Mouse (Mus musculus) limb, embryonic 13.5 days (tissue): ENCODE measurements around the gene Phf21a. TPM values are rescaled to one million over a fixed set of nuclear protein-coding genes. Genes with fewer than 3 reads are reported as not detected.

ENCODE experiments used
- ATAC-seq: fragments of 200-750 bp; cut with Nextera tagmentation; 2 replicates; pipeline ENCODE4 v1.8.0; 2017; ENCODE audit warnings: low read depth, moderate number of reproducible peaks, moderate TSS enrichment; ENCODE audit not compliant: low FRiP score
- H3K27ac ChIP-seq: fragments of 300-500 bp; sonication (generic); 2 replicates; pipeline ENCODE4 v1.5.1; 2015; ENCODE audit warnings: inconsistent platforms, mild to moderate bottlenecking, moderate library complexity
- H3K27me3 ChIP-seq: fragments of 300-500 bp; sonication (generic); 2 replicates; pipeline ENCODE4 v1.6.1; 2015; ENCODE audit warnings: mild to moderate bottlenecking, inconsistent platforms
- H3K36me3 ChIP-seq: fragments of 300-500 bp; sonication (generic); 2 replicates; pipeline ENCODE4 v1.6.1; 2015; ENCODE audit warnings: inconsistent platforms, mild to moderate bottlenecking, moderate library complexity
- H3K4me1 ChIP-seq: fragments of 300-500 bp; sonication (generic); 2 replicates; pipeline ENCODE4 v1.6.1; 2015; ENCODE audit warnings: inconsistent platforms
- H3K4me2 ChIP-seq: fragments of 300-500 bp; sonication (generic); replicated peaks from 2 replicates; pipeline ENCODE4 v1.6.1; 2015; ENCODE audit warnings: inconsistent platforms, mild to moderate bottlenecking, moderate library complexity
- H3K4me3 ChIP-seq: fragments of 300-500 bp; sonication (generic); 2 replicates; pipeline ENCODE4 v1.5.1; 2015; ENCODE audit warnings: moderate library complexity, mild to moderate bottlenecking, inconsistent platforms
- H3K9ac ChIP-seq: fragments of 300-500 bp; sonication (generic); 2 replicates; pipeline ENCODE4 v1.6.1; 2015; ENCODE audit warnings: mild to moderate bottlenecking, inconsistent platforms
- H3K9me3 ChIP-seq: fragments of 300-500 bp; sonication (generic); 2 replicates; pipeline ENCODE4 v1.6.1; 2016; ENCODE audit warnings: inconsistent platforms
- WGBS: fragments of 180-500 bp; shearing (Covaris S2); methylation state at CpG from one replicate; pipeline ENCODE4 v1.1.7; 2015; 5-methylcytosine and 5-hydroxymethylcytosine counted together
- polyA plus RNA-seq: library from polyadenylated mRNA; unstranded; fragments of >200 nt; fragmentation: Nextera tagmentation; extraction: Ambion mirVana; gene quantifications from 2 replicates; pipeline ENCODE4 v1.2.1, GENCODE M21; 2015

Gene Phf21a
- polyA plus RNA-seq, 1 experiment from 2014 or later, result 46.8 TPM

DNA sequence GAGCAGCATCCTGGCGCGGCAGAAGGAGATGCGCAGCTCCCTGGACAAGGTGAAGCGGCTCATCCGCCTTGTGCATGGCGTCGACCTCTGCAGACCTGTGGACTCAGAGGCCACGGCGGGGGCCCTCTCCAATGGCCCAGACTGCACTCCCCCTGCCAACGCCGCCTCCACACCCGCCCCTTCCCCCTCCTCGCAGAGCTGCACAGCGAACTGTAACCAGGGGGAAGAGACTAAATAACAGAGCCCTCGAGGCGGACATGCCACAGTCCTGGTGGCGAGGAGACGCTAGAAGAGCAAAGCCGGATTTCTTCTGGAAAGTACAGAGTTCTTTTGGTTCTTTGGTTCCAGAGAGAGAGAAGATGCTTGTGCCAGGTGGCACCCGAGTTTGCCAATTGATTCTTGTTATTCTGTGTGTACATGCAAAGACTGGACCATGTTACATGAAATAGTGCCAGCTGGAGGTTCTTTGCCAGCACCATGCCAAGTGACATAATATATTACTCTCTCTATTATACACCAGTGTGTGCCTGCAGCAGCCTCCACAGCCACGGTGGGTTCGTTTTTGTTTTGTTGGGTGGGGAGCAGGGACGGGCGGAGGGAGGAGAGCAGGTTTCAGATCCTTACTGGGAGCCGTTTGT is 267.4 kb downstream of the Phf21a start:
- Histone ChIP-seq H3K4me1 (no peaks in the 10 kb centered on the region), H3K4me2 (no peak overlapping the region), H3K9me3 (no peaks in the 10 kb centered on the region), H3K27me3 (no peaks in the 10 kb centered on the region), H3K27ac (no peak overlapping the region), H3K9ac (no peak overlapping the region), H3K36me3 (peaks cover 82% of the 10 kb centered on the region), H3K4me3 (no peak overlapping the region)
- no peak; the same call in 1 of the 2 replicates for ATAC-seq
- 75% methylated on average over 25 of the region's 25 CpGs for WGBS

DNA sequence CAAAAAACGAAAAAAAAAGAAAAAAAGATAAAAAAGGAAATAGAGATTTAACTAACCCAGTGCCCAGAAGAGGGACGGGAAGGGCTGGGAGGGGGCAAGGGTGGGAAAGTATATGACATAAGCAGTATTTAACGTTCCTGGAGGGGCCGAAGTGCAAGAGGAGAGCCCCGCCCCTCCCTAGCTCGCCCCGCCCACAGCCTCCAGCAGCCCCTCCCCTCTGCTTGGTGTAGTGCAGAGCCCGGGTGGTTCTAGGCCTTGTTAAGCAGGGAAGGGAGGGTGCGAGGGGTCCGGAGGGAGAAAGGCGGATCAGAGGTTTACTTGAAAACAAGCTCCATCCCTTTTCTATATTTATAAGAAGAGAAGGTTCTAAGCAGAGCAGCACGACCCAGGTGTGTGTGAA is 268.0 kb downstream of the Phf21a start:
- Histone ChIP-seq H3K4me2 (no peak overlapping the region), H3K9ac (no peak overlapping the region), H3K4me1 (no peaks in the 10 kb centered on the region), H3K9me3 (no peaks in the 10 kb centered on the region), H3K4me3 (no peak overlapping the region), H3K27me3 (no peaks in the 10 kb centered on the region), H3K27ac (no peak overlapping the region), H3K36me3 (peaks cover 80% of the 10 kb centered on the region)
- WGBS, result 23% methylated on average over 12 of the region's 12 CpGs
- no peak for ATAC-seq

DNA sequence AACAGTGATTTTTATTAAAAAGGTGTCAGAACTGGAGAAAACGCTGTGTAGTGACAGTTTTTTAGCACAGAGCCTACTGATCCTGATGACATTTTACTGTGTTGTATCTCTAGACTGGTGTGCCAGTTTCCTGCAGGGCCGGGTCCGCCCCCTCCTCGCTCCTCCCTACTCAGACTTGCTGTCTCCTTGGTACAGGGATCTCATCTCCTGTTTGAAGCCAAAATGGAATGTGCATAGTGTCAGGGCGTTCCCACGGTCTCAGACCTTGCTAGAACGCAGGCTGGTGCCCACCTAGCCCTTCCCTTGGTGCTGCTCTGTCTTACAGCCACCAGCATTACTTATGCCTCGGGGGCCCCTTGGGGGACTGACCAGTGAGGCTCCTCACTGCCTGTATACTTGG is 268.9 kb downstream of the Phf21a start:
- Histone ChIP-seq H3K27ac (no peak overlapping the region), H3K4me1 (no peaks in the 10 kb centered on the region), H3K9ac (no peak overlapping the region), H3K27me3 (no peaks in the 10 kb centered on the region), H3K4me2 (no peak overlapping the region), H3K4me3 (no peak overlapping the region), H3K36me3 (peaks cover 79% of the 10 kb centered on the region), H3K9me3 (no peaks in the 10 kb centered on the region)
- no peak for ATAC-seq
- WGBS, result 77% methylated on average over 8 of the region's 8 CpGs

DNA sequence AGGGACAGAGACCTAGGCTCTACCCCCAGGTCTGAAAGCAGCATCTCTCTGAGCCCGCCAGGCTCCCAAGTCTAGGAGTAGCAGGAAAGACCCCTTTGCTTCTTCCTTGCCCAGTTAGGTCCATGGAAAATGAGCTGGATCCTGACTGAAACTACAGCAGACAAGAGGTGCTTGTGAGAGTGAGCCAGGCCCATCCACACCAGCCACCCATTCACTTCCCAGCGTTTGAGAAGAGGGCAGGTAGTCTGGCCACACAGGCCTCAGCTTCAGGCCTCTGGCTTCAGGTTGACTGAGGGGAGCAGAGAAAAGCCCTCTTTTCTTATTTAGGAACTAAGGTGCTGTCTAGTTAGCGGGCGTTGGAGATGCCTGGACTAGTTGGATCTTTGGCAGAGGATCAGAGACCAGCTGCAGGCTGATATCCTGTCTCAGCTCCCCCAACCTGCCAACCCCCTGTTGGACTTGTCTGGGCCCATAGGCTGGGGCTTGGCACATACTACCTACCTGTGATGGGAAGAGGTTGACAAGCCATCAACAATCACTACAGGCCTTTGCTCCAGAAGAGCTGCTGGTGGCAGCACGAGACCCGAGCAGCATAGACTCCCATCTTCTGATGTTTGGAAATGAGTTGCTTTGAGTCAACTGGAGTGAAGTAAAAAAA is 269.8 kb downstream of the Phf21a start:
- H3K27me3 ChIP-seq, result no peaks in the 10 kb centered on the region
- ATAC-seq, result no peak
- no peak overlapping the region for H3K9ac ChIP-seq
- 92% methylated on average over 6 of the region's 6 CpGs for WGBS
- no peak overlapping the region for H3K27ac ChIP-seq
- H3K36me3 ChIP-seq, result peaks cover 76% of the 10 kb centered on the region
- H3K4me2 ChIP-seq, result no peak overlapping the region
- peaks cover 6% of the 10 kb centered on the region; the same call in 1 of the 2 replicates for H3K4me1 ChIP-seq
- no peak overlapping the region for H3K4me3 ChIP-seq
- H3K9me3 ChIP-seq, result no peaks in the 10 kb centered on the region

DNA sequence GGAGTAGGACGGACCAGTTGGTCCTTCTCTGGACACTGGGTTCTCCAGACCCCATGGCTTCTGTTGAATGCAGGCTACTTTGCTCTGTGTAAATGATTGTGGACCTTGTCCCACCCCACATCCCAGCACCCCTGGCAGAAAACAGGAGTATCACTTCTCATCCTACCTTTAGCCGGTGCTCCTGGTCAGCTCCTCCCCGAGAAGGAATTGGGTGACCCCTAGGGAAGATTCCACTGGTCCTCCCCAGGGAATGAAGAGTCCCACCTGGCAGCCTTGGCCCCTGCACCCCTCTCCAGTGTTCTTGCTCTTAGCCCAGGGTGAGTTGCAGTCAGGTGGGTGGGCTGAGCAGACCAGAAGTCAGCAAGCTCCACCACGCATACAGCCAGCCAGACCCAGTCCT is 271.2 kb downstream of the Phf21a start:
- 89% methylated on average over 4 of the region's 4 CpGs for WGBS
- H3K9me3 ChIP-seq, result no peaks in the 10 kb centered on the region
- no peak overlapping the region for H3K9ac ChIP-seq
- H3K4me3 ChIP-seq, result no peak overlapping the region
- H3K36me3 ChIP-seq, result peaks cover 62% of the 10 kb centered on the region
- no peak overlapping the region for H3K4me2 ChIP-seq
- no peak for ATAC-seq
- H3K27me3 ChIP-seq, result peaks cover under 1% of the 10 kb centered on the region
- no peak overlapping the region for H3K27ac ChIP-seq
- H3K4me1 ChIP-seq, result peaks cover 7% of the 10 kb centered on the region; the same call in 1 of the 2 replicates

DNA sequence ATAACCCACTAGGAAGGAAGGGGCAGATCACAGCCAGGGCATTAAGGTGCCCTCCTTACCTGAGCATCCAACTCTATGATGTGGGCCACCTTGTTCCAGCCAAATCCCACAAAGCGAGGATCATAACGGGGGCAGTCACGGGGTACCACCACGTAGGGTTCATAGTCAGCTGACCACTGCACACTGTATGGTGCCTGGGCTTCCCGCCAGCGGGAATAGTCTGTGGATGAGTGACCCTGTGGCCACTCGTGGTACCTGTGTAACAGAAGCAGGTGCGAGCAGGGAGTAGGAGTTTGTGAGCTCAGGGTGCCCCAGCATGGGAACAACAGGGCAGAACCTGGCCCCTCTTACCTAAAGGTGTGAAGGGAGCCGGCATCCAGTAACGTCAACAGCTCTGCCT is 272.7 kb downstream of the Phf21a start:
- ATAC-seq, result no peak
- no peak overlapping the region for H3K9ac ChIP-seq
- H3K4me2 ChIP-seq, result no peak overlapping the region
- peaks cover 13% of the 10 kb centered on the region for H3K27me3 ChIP-seq
- H3K27ac ChIP-seq, result no peak overlapping the region
- peaks cover 48% of the 10 kb centered on the region for H3K36me3 ChIP-seq
- peaks cover 21% of the 10 kb centered on the region for H3K4me1 ChIP-seq
- 90% methylated on average over 10 of the region's 10 CpGs for WGBS
- no peak overlapping the region for H3K4me3 ChIP-seq
- H3K9me3 ChIP-seq, result no peaks in the 10 kb centered on the region

DNA sequence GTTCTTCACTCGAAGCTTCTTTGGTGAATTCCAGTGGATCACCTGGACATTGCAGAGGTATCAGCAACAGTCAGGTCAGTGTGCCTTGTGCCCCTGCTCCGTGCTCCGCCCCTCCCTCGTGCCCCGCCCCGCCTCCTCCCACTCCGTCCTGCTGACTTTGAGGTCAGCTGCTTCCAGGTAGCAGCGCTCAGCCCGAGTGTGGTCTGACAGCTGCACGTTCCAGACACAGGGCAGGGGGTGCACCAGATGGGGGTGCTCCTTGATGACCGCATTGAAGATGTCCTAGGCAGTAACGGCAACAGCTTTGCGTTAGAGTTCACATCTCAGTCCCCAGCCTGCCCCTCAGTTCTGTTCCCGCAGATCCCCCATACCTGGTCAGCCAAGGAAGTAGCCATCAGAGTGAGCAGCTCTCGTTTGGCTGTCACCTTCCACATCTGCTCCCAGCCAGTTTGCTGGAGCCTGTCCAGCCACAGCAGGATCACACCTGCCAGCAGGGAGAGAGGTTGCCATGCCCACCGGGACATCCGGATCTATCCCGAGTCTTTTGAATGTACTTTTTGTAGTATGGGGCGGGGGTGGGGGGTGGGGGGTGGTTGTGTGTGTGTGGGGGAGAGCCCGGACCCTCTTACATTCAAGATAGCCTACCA is 274.6 kb downstream of the Phf21a start:
- Histone ChIP-seq H3K4me3 (no peak overlapping the region), H3K4me1 (peaks cover 41% of the 10 kb centered on the region), H3K27me3 (peaks cover 32% of the 10 kb centered on the region), H3K27ac (no peak overlapping the region), H3K4me2 (no peak overlapping the region), H3K9ac (no peak overlapping the region), H3K9me3 (no peaks in the 10 kb centered on the region), H3K36me3 (peaks cover 38% of the 10 kb centered on the region)
- no peak for ATAC-seq
- 24% methylated on average over 20 of the region's 20 CpGs for WGBS

DNA sequence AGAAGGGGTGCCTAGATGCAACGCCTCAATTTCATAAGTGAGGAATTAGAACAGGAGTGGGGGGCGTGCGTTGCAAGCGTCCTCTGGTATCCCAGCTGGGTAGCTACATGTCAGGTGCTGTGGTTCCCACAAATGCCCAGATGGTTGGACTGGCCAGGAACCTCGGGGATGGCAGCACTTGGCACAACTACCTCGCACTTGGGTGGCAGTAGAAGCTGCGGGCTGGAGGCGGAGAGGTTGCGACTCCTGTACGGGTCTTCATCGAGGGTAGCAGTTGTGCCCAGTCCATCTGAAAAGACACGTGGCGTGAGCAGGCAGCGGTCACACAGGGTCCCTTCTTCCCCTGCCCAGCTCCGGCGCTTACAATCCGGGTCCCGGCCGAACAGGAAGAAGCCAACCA is 277.5 kb downstream of the Phf21a start:
- H3K4me2 ChIP-seq, result peak overlapping the region; percentile 88
- WGBS, result 11% methylated on average over 19 of the region's 19 CpGs
- H3K9me3 ChIP-seq, result no peaks in the 10 kb centered on the region
- peak overlapping the region; percentile 56 for H3K4me3 ChIP-seq
- H3K9ac ChIP-seq, result peak overlapping the region; percentile 70
- H3K27ac ChIP-seq, result no peak overlapping the region
- H3K27me3 ChIP-seq, result peaks cover 34% of the 10 kb centered on the region
- peaks cover 14% of the 10 kb centered on the region; the same call in 1 of the 2 replicates for H3K36me3 ChIP-seq
- H3K4me1 ChIP-seq, result peaks cover 57% of the 10 kb centered on the region
- no peak for ATAC-seq

DNA sequence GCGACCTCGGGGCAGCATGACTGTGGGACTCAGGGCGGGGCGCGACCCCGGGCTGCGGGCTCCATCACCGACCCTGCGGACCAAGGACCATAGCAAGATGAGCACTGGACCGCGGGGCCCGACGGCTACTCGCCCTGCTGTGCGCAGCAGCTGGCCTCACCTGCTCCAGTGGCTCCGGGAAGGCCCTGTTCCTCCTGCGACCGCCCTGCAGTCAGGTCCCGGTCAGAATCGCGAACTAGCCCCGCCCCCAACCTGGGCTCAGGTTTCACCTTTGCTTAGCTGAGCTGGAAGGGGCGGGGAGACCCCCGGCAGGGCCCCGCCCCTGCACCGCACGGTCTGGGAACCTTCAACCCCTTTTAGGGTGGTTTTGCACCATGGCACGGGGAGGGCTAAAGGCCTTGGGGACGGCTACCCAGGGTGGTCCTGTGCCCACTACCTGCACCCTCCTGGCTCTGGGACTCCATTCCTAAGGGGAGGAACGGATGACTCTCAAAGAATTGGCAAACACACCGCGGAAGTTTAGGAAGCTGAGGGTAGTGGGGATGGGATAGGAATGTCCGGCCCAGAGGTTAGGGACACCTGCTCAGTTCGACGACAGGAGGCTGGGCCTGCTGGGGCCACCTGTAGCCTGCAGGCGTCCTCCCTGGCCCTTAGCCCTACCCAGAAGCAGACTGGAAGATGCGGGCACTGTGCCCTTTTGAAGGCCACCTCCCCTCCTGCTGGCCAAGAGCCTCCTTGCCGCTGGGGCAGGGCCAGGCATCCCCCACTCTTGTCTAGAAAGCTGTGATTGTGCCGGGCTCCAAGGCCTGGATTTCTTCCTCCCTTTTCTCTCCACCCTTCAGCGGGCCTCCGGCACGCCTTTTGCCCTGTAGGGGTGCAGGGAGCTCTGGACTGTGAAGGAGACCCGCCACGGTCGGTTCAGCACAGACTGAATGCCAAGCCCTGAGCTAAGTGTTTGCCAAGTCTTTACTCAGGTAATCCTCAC is 278.2 kb downstream of the Phf21a start:
- peak overlapping the region; percentile 88 for H3K4me2 ChIP-seq
- no peaks in the 10 kb centered on the region for H3K9me3 ChIP-seq
- peaks cover 11% of the 10 kb centered on the region; the same call in 1 of the 2 replicates for H3K36me3 ChIP-seq
- H3K27me3 ChIP-seq, result peaks cover 34% of the 10 kb centered on the region
- 5% methylated on average over 44 of the region's 45 CpGs for WGBS
- peak overlapping the region; percentile 73 for H3K27ac ChIP-seq
- peak overlapping the region; percentile 70 for H3K9ac ChIP-seq
- H3K4me3 ChIP-seq, result peak overlapping the region; percentile 56
- H3K4me1 ChIP-seq, result peaks cover 62% of the 10 kb centered on the region
- peak; percentile 33 for ATAC-seq

DNA sequence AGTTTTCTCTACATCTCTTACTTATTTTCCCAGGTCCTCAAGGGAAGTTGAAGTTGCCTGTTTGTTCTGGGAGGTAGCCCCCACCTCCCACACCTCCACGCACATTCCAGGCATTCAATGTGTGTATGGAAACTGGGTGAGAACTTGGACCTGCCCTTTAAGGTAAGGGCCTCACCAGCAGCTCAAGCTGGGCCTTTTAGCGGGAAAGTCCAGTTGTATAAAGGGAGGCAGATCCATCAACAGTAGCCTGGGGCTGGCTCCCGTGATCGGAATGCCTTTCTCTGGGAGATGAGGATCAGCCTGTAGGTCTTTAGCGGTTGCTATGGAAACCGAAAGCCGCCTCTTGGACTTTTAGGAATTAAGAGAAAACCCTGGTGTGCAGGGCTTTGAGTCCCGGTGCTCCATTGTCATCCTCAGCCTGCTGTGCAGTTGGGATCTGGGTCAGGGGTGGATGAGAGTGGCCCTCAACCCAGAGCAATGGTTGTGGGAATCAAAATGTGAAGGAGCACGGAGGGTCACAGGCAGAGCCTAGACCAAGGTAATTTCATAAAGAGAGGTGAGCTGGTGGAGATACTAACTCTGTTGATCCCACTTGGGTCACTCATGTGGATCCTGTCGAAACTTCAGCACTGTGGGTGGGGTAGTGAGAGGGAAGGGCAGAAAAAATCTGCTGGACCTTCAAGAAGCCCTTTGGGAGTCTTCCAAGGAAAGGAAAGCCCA is 279.2 kb downstream of the Phf21a start:
- H3K27ac ChIP-seq, result peak overlapping the region; percentile 73; the same call in 1 of the 2 replicates
- 0 out of 2 replicates have a peak, but pooled peaks cover 3% of the 10 kb centered on the region for H3K36me3 ChIP-seq
- peaks cover 67% of the 10 kb centered on the region for H3K4me1 ChIP-seq
- ATAC-seq, result no peak
- peaks cover 34% of the 10 kb centered on the region for H3K27me3 ChIP-seq
- no peaks in the 10 kb centered on the region for H3K9me3 ChIP-seq
- H3K4me3 ChIP-seq, result no peak overlapping the region
- peak overlapping the region; percentile 88 for H3K4me2 ChIP-seq
- H3K9ac ChIP-seq, result 0 out of 2 replicates have a peak overlapping the region, but pooled peaks have one; percentile 19
- WGBS, result 25% methylated on average over 10 of the region's 10 CpGs
